Mouse (Mus musculus) hindbrain, embryonic 11.5 days (tissue): ENCODE results near the gene Dus3l. TPM values are rescaled to one million over a fixed set of nuclear protein-coding genes. Genes with fewer than 3 reads are reported as not detected.

ENCODE experiments used
- ATAC-seq: fragments of 200-750 bp; cut with Nextera tagmentation; 2 replicates; pipeline ENCODE4 v1.8.0; 2017; ENCODE audit warnings: mild to moderate bottlenecking, moderate TSS enrichment, moderate library complexity; ENCODE audit not compliant: low FRiP score
- DNase-seq: peaks from one replicate; pipeline ENCODE4 v3.0.0-alpha.2; 2015; ENCODE audit warnings: low spot score
- H3K27ac ChIP-seq: fragments of 300-500 bp; sonication (generic); 2 replicates; pipeline ENCODE4 v1.5.1; 2014; ENCODE audit warnings: mild to moderate bottlenecking, low read depth, low read length
- H3K27me3 ChIP-seq: fragments of 300-500 bp; sonication (generic); 2 replicates; pipeline ENCODE4 v1.6.1; 2014; ENCODE audit warnings: mild to moderate bottlenecking, low read length, moderate library complexity, mixed read lengths; ENCODE audit not compliant: control insufficient read depth, insufficient read depth
- H3K36me3 ChIP-seq: fragments of 300-500 bp; sonication (generic); 2 replicates; pipeline ENCODE4 v1.6.1; 2014; ENCODE audit warnings: mild to moderate bottlenecking, low read length, moderate library complexity, mixed read lengths; ENCODE audit not compliant: control insufficient read depth, insufficient read depth
- H3K4me1 ChIP-seq: fragments of 300-500 bp; sonication (generic); replicated peaks from 2 replicates; pipeline ENCODE4 v1.6.1; 2014; ENCODE audit warnings: low read length, mixed read lengths; ENCODE audit not compliant: control insufficient read depth, insufficient read depth
- H3K4me2 ChIP-seq: fragments of 300-500 bp; sonication (generic); replicated peaks from 2 replicates; pipeline ENCODE4 v1.6.1; 2014; ENCODE audit warnings: mild to moderate bottlenecking, low read depth, low read length
- H3K4me3 ChIP-seq: fragments of 300-500 bp; sonication (generic); 2 replicates; pipeline ENCODE4 v1.5.1; 2014; ENCODE audit warnings: low read depth, low read length
- H3K9ac ChIP-seq: fragments of 300-500 bp; sonication (generic); 2 replicates; pipeline ENCODE4 v1.6.1; 2014; ENCODE audit warnings: low read depth, low read length
- H3K9me3 ChIP-seq: fragments of 300-500 bp; sonication (generic); 2 replicates; pipeline ENCODE4 v1.6.1; 2016; ENCODE audit warnings: low read length; ENCODE audit not compliant: control insufficient read depth
- WGBS: fragments of 180-500 bp; shearing (Covaris S2); extraction: QIAGEN DNeasy Blood & Tissue Kit; methylation state at CpG from one replicate; pipeline ENCODE4 v1.1.7; 2014; 5-methylcytosine and 5-hydroxymethylcytosine counted together
- polyA plus RNA-seq: library from polyadenylated mRNA; unstranded; fragments of >200 nt; fragmentation: Nextera tagmentation; extraction: Ambion mirVana; gene quantifications from 2 replicates; pipeline ENCODE4 v1.2.1, GENCODE M21; 2014

The Dus3l gene
- polyA plus RNA-seq, 1 experiment from 2014 or later, result 30.3 TPM

DNA sequence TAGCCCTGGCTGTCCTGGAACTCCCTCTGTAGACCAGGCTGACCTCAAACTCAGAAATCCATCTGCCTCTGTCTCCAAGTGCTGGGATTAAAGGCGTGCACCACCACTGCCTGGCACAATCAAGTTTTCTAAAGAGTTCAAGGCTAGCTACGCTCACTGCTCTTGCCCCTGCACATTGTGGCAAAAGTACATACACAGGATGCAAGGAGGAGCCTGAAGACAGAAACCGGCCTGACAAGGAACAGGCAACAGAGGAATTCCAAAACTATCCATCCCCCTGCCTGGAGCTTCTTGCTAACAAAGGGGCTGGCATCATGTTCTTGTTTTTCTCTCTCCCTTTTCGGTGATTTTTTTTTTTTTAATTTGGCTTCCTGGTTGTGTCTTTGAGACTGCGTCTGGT, 20.4 kb upstream of the Dus3l start:
- WGBS, result 62% methylated on average over 5 of the region's 5 CpGs
- H3K9ac ChIP-seq, result no peak overlapping the region
- DNase-seq, result no peak

GRCm38 (mm10) chr17:56751404-56752072, 13.0 kb upstream of the Dus3l start:
- Histone ChIP-seq H3K4me3 (peak overlapping the region; percentile 6), H3K4me1 (no peaks in the 10 kb centered on the region), H3K27me3 (peaks cover 57% of the 10 kb centered on the region), H3K4me2 (0 out of 2 replicates have a peak overlapping the region, but pooled peaks have one; percentile 4), H3K9ac (no peak overlapping the region), H3K9me3 (no peaks in the 10 kb centered on the region), H3K36me3 (no peaks in the 10 kb centered on the region), H3K27ac (no peak overlapping the region)
- ATAC-seq (peak; percentile 77), DNase-seq (peak; percentile 78)
- WGBS, result 22% methylated on average over 69 of the region's 71 CpGs

More for the DNA sequence above, 20.4 kb upstream of the Dus3l start:
- H3K4me3 ChIP-seq, result no peak overlapping the region
- H3K36me3 ChIP-seq, result no peaks in the 10 kb centered on the region
- no peaks in the 10 kb centered on the region for H3K9me3 ChIP-seq
- no peak overlapping the region for H3K27ac ChIP-seq
- no peak for ATAC-seq
- no peaks in the 10 kb centered on the region for H3K4me1 ChIP-seq
- H3K27me3 ChIP-seq, result no peaks in the 10 kb centered on the region; the same call in 1 of the 2 replicates
- no peak overlapping the region for H3K4me2 ChIP-seq

DNA sequence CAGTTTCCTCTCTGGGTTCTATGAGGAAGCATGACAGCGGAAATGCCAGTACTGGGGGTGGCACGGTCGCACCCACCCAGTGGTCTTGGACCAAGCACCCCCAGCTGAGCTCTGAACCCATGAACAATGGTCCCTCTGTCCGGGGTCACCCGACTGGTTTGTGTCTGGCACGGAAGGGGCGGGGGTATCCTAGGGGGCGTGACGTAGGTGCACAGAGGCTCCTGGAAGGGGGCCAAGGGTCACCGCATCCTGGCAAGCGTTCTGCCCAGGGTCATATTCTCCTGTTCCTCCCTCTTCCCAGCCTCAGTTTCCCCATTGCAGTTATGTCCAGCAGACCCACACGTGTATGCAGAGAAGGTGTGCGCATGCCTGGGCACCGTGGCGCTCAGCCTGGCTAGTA, 11.1 kb upstream of the Dus3l start:
- whole genome bisulfite sequencing, result 20% methylated on average over 15 of the region's 15 CpGs
- DNase-seq (no peak), ATAC-seq (no peak)
- Histone ChIP-seq H3K9ac (no peak overlapping the region), H3K9me3 (no peaks in the 10 kb centered on the region), H3K4me1 (peaks cover 7% of the 10 kb centered on the region), H3K36me3 (no peaks in the 10 kb centered on the region), H3K4me3 (no peak overlapping the region), H3K4me2 (no peak overlapping the region), H3K27ac (no peak overlapping the region), H3K27me3 (peaks cover 67% of the 10 kb centered on the region)

GRCm38 (mm10) chr17:56754271-56755185, 10.0 kb upstream of the Dus3l start:
- Histone ChIP-seq H3K9ac (no peak overlapping the region), H3K4me1 (peaks cover 7% of the 10 kb centered on the region), H3K27me3 (peaks cover 67% of the 10 kb centered on the region), H3K36me3 (no peaks in the 10 kb centered on the region), H3K4me3 (no peak overlapping the region), H3K9me3 (no peaks in the 10 kb centered on the region), H3K27ac (no peak overlapping the region), H3K4me2 (no peak overlapping the region)
- DNase-seq (peak; percentile 29), ATAC-seq (no peak)
- 16% methylated on average over 36 of the region's 36 CpGs for WGBS

- H3K4me1 ChIP-seq, result peaks cover 7% of the 10 kb centered on the region
- H3K27me3 ChIP-seq, result peaks cover 57% of the 10 kb centered on the region
- WGBS, result under 1% methylated on average over 51 of the region's 51 CpGs
- DNase-seq (peak; percentile 27), ATAC-seq (peak; percentile 18)
- H3K36me3 ChIP-seq, result no peaks in the 10 kb centered on the region
- peak overlapping the region; percentile 95 for H3K4me2 ChIP-seq
- H3K9me3 ChIP-seq, result no peaks in the 10 kb centered on the region
- H3K27ac ChIP-seq, result no peak overlapping the region
- H3K4me3 ChIP-seq, result peak overlapping the region; percentile 37
- H3K9ac ChIP-seq, result peak overlapping the region; percentile 44
Measured at GRCm38 (mm10) chr17:56756703-56757399, 7.7 kb upstream of the Dus3l start.

GRCm38 (mm10) chr17:56757416-56758123, 7.0 kb upstream of the Dus3l start, which contains the start of gene Nrtn:
Gene Nrtn (minus strand): TSS chr17:56757530.
- Histone ChIP-seq H3K4me1 (peaks cover 9% of the 10 kb centered on the region), H3K4me3 (peak within 1 kb of the TSS; percentile 37), H3K27ac (no peak within 1 kb of the TSS), H3K27me3 (peaks cover 50% of the 10 kb centered on the region), H3K36me3 (no peaks in the 10 kb centered on the region), H3K9me3 (no peaks in the 10 kb centered on the region), H3K4me2 (peak within 1 kb of the TSS; percentile 95), H3K9ac (peak within 1 kb of the TSS; percentile 44)
- DNase-seq, result peak; percentile 86
- peak; percentile 53 for ATAC-seq
- under 1% methylated on average over 48 of the region's 48 CpGs for WGBS

GRCm38 (mm10) chr17:56758132-56758531, 6.4 kb upstream of the Dus3l start:
- Histone ChIP-seq H3K4me1 (peaks cover 9% of the 10 kb centered on the region), H3K27me3 (peaks cover 44% of the 10 kb centered on the region), H3K4me2 (no peak overlapping the region), H3K4me3 (no peak overlapping the region), H3K9me3 (no peaks in the 10 kb centered on the region), H3K9ac (no peak overlapping the region), H3K36me3 (no peaks in the 10 kb centered on the region), H3K27ac (no peak overlapping the region)
- 3% methylated on average over 12 of the region's 12 CpGs for WGBS
- ATAC-seq (no peak), DNase-seq (peak; percentile 66)

GRCm38 (mm10) chr17:56759261-56759660, 5.3 kb upstream of the Dus3l start:
- Histone ChIP-seq H3K36me3 (no peaks in the 10 kb centered on the region), H3K4me3 (no peak overlapping the region), H3K4me2 (no peak overlapping the region), H3K9me3 (no peaks in the 10 kb centered on the region), H3K4me1 (peaks cover 9% of the 10 kb centered on the region), H3K9ac (no peak overlapping the region), H3K27me3 (peaks cover 33% of the 10 kb centered on the region), H3K27ac (no peak overlapping the region)
- DNase-seq, result no peak
- WGBS, result 56% methylated on average over 7 of the region's 7 CpGs
- ATAC-seq, result no peak
